Mouse (Mus musculus): ENCODE measurements around the gene Slc16a6. TPM values are rescaled to one million over a fixed set of nuclear protein-coding genes. Genes with fewer than 3 reads are reported as not detected.

Gene Slc16a6
- total and polyA plus RNA-seq, 2 experiments from 2014 or later: 6.3 to 11.5 TPM

DNA sequence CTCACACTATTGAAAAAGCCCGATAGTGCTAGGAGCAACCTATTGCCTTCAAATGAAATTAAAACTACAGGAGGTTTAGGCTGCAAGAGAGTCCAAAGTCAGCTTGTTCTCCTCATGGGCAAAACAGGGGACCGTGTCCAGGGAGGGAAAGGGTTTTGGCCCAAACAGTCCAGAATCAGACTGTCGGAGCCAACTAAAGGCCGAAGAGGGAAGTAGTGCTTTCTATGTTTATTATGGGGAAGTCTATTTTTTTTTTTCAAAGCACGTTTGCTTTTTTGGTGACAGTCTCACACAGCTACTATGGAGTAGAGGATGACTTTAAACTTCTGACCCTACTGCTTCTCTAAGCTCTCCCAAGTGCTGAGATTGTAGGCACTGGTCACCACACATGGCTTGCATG is 5.3 kb downstream of the Slc16a6 start:
- Histone ChIP-seq H3K27me3 (ENCODE audit: insufficient read depth, low read length) (no peaks in the 10 kb centered on the region; the same call in 1 of the 2 replicates), H3K9me3 (ENCODE audit: low read length) (no peaks in the 10 kb centered on the region), H3K9ac (replicated peaks; ENCODE audit: low read length, poor library complexity, severe bottlenecking) (no peak overlapping the region), H3K36me3 (ENCODE audit: insufficient read depth, low read length) (peaks cover 2% of the 10 kb centered on the region; the same call in 1 of the 2 replicates), H3K4me2 (ENCODE audit: low read depth, low read length, poor library complexity, severe bottlenecking) (no peak overlapping the region), H3K27ac (ENCODE audit: low read depth, low read length) (no peak overlapping the region), H3K4me1 (ENCODE audit: insufficient read depth, low read length) (no peaks in the 10 kb centered on the region), H3K4me3 (ENCODE audit: low read depth, low read length) (no peak overlapping the region)
- WGBS: 84% methylated on average over 5 of the region's 5 CpGs
- ATAC-seq (ENCODE audit: low FRiP score): no peak
- DNase-seq (ENCODE audit: low spot score): no peak
- TF ChIP-seq CTCF (IDR thresholded peaks at IDR 0.05): no peak

DNA sequence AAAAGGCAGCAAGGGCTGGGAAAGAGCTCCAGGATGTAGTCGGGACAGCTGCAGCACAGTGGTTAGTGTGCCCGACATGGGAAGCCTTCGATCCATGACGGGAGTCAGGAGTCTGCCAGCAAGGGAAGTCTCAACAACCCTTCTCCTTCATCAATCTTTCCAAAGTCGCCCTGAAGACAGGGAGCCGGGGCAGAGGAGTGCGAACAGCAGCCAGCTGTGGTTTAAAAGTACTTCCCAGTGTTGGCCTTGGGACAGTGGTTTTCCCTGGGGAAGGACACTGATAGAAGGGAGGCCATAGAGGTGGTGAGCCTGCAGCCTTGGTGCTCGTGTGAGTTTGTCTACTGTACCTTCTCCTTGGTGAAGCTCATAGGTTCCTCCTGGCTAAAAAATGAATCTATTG is 6.4 kb downstream of the Slc16a6 start:
- ATAC-seq (ENCODE audit: low FRiP score): no peak
- Histone ChIP-seq H3K4me3 (ENCODE audit: low read depth, low read length) (no peak overlapping the region), H3K9me3 (ENCODE audit: low read length) (no peaks in the 10 kb centered on the region), H3K36me3 (ENCODE audit: insufficient read depth, low read length) (peaks cover 2% of the 10 kb centered on the region; the same call in 1 of the 2 replicates), H3K27me3 (ENCODE audit: insufficient read depth, low read length) (no peaks in the 10 kb centered on the region; the same call in 1 of the 2 replicates), H3K27ac (ENCODE audit: low read depth, low read length) (no peak overlapping the region), H3K4me2 (ENCODE audit: low read depth, low read length, poor library complexity, severe bottlenecking) (no peak overlapping the region), H3K4me1 (ENCODE audit: insufficient read depth, low read length) (no peaks in the 10 kb centered on the region), H3K9ac (replicated peaks; ENCODE audit: low read length, poor library complexity, severe bottlenecking) (no peak overlapping the region)
- DNase-seq (ENCODE audit: low spot score): no peak
- WGBS: 90% methylated on average over 8 of the region's 8 CpGs
- TF ChIP-seq CTCF (IDR thresholded peaks at IDR 0.05): no peak

DNA sequence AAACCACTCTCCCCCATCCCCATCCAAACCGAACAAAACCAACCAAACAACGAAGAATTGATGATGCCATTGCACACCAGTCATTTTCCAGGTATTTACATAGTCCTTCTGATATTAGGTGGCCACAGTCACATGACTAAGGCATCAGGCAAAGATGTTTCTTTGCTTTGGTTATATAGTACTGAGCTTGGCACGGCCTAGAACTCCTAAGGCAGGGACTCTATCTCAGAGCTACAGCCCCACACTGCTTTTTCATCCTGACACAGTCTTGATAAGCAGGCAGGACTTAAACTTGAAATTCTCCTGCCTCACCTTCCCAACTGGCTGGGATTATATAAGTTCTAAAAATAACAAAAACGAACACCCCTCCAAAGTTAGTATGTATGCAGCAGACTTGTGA is 8.3 kb downstream of the Slc16a6 start:
- H3K4me2 ChIP-seq (ENCODE audit: low read depth, low read length, poor library complexity, severe bottlenecking): no peak overlapping the region
- no peak for DNase-seq (ENCODE audit: low spot score)
- peaks cover 2% of the 10 kb centered on the region; the same call in 1 of the 2 replicates for H3K36me3 ChIP-seq (ENCODE audit: insufficient read depth, low read length)
- no peak overlapping the region for H3K4me3 ChIP-seq (ENCODE audit: low read depth, low read length)
- H3K9me3 ChIP-seq (ENCODE audit: low read length): no peaks in the 10 kb centered on the region
- no peaks in the 10 kb centered on the region for H3K27me3 ChIP-seq (ENCODE audit: insufficient read depth, low read length)
- ATAC-seq (ENCODE audit: low FRiP score): no peak
- no peak for TF ChIP-seq CTCF (IDR thresholded peaks at IDR 0.05)
- no peak overlapping the region for H3K9ac ChIP-seq (replicated peaks; ENCODE audit: low read length, poor library complexity, severe bottlenecking)
- no peaks in the 10 kb centered on the region for H3K4me1 ChIP-seq (ENCODE audit: insufficient read depth, low read length)
- WGBS: 94% methylated on average over 4 of the region's 4 CpGs
- H3K27ac ChIP-seq (ENCODE audit: low read depth, low read length): no peak overlapping the region

DNA sequence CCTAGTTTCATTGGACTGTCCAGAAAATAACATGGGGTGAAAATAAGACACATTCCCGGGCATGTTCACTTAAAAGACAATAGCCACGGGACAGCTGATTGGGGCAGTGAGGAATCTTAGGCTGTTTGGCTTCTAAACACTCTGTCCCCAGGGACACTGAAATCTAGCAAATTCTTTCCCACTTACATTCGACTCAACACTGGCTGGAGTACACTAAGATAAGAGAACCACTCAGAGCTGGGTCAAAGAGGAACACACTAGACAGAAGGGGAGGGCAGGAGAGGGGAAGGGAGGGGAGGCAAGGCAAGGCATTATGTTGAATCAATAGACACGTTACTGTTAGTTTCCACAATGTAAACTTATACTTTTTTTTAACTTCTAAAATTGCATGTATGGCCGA is 12.8 kb downstream of the Slc16a6 start:
- no peak for DNase-seq (ENCODE audit: low spot score)
- no peak overlapping the region for H3K9ac ChIP-seq (replicated peaks; ENCODE audit: low read length, poor library complexity, severe bottlenecking)
- ATAC-seq (ENCODE audit: low FRiP score): no peak
- WGBS: 76% methylated on average over 5 of the region's 5 CpGs
- no peak overlapping the region for H3K27ac ChIP-seq (ENCODE audit: low read depth, low read length)
- TF ChIP-seq CTCF (IDR thresholded peaks at IDR 0.05): no peak
- no peak overlapping the region for H3K4me2 ChIP-seq (ENCODE audit: low read depth, low read length, poor library complexity, severe bottlenecking)
- H3K9me3 ChIP-seq (ENCODE audit: low read length): no peaks in the 10 kb centered on the region
- peaks cover 2% of the 10 kb centered on the region; the same call in 1 of the 2 replicates for H3K36me3 ChIP-seq (ENCODE audit: insufficient read depth, low read length)
- H3K4me3 ChIP-seq (ENCODE audit: low read depth, low read length): no peak overlapping the region
- no peaks in the 10 kb centered on the region for H3K4me1 ChIP-seq (ENCODE audit: insufficient read depth, low read length)
- H3K27me3 ChIP-seq (ENCODE audit: insufficient read depth, low read length): no peaks in the 10 kb centered on the region

DNA sequence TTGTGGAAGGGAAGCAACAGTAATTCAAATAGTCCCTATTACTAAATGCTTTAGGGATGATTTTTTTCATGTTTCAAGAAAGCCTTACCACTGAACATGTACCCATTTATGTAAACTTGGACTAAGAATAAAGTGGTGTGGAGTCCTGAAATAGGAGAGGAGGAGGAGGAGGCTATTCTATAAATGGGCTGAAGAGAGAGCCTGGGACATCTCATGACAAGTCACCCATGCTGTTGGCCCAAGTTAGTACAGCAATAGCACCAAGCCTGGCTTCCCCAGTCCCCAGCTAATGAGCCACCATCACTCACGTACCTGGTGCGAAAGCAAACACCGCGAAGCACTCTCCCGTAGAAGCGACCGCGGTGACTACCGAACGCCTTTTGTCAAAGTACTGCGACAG is 15.2 kb downstream of the Slc16a6 start:
- DNase-seq (ENCODE audit: low spot score): no peak
- Histone ChIP-seq H3K9ac (replicated peaks; ENCODE audit: low read length, poor library complexity, severe bottlenecking) (no peak overlapping the region), H3K36me3 (ENCODE audit: insufficient read depth, low read length) (0 out of 2 replicates have a peak, but pooled peaks cover 2% of the 10 kb centered on the region), H3K9me3 (ENCODE audit: low read length) (no peaks in the 10 kb centered on the region), H3K4me2 (ENCODE audit: low read depth, low read length, poor library complexity, severe bottlenecking) (no peak overlapping the region), H3K27ac (ENCODE audit: low read depth, low read length) (no peak overlapping the region), H3K4me1 (ENCODE audit: insufficient read depth, low read length) (no peaks in the 10 kb centered on the region), H3K4me3 (ENCODE audit: low read depth, low read length) (no peak overlapping the region), H3K27me3 (ENCODE audit: insufficient read depth, low read length) (no peaks in the 10 kb centered on the region)
- ATAC-seq (ENCODE audit: low FRiP score): no peak
- WGBS: 93% methylated on average over 11 of the region's 11 CpGs
- TF ChIP-seq CTCF (IDR thresholded peaks at IDR 0.05): no peak

DNA sequence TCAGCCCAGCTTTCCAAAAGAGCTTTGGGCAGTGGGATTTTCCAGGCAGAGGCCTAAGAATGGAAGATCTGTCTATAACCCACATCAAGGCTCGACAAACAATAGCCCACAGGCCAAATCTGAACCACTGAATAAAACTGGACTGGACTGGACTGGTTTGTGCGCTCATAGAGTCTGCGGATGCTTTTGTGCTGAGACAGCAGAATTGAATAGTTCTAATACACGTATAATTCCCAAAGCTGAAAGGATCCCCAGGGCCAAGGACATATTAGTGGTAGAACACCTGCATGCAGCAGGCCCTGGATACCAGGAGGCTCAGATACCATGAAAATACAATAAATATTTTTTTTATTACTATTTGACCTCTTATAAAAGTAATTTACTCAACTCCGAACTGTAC is 17.1 kb downstream of the Slc16a6 start:
- TF ChIP-seq CTCF (IDR thresholded peaks at IDR 0.05): no peak
- Histone ChIP-seq H3K9ac (replicated peaks; ENCODE audit: low read length, poor library complexity, severe bottlenecking) (no peak overlapping the region), H3K27ac (ENCODE audit: low read depth, low read length) (no peak overlapping the region), H3K4me3 (ENCODE audit: low read depth, low read length) (no peak overlapping the region), H3K4me2 (ENCODE audit: low read depth, low read length, poor library complexity, severe bottlenecking) (no peak overlapping the region), H3K27me3 (ENCODE audit: insufficient read depth, low read length) (no peaks in the 10 kb centered on the region), H3K9me3 (ENCODE audit: low read length) (no peaks in the 10 kb centered on the region), H3K36me3 (ENCODE audit: insufficient read depth, low read length) (0 out of 2 replicates have a peak, but pooled peaks cover 2% of the 10 kb centered on the region), H3K4me1 (ENCODE audit: insufficient read depth, low read length) (no peaks in the 10 kb centered on the region)
- no peak for DNase-seq (ENCODE audit: low spot score)
- no peak for ATAC-seq (ENCODE audit: low FRiP score)
- 78% methylated on average over 5 of the region's 5 CpGs for WGBS
